In the genomic region with DNA sequence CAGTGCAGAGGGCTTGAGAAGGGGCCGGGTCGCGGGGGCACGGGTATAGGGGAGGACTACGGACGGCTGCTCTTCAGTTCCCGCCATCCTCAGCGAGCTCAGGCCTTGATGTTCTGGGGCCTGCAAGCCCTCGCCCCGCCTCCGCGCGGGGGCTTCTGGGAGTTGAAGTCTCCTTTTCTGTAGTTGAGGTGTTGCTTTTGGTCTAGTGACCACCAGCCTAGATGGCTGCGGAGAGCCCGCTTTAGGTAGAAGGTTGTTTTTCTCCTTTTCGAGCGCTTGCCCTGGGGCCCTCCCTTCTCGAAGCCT, we compare ENCODE assay signal across 8 mouse cellular contexts. TPM values are rescaled to one million over a fixed set of nuclear protein-coding genes. Genes with fewer than 3 reads are reported as not detected.
DNase-seq lines count a peak whose midpoint lies in the region; ATAC-seq lines count a peak whose summit lies in the region.

No protein-coding gene starts in this region.

- no peaks in the 10 kb centered on the region for H3K4me1 ChIP-seq in hindbrain, embryonic 11.5 days (replicated peaks; ENCODE audit: control insufficient read depth, insufficient read depth, low read length)
- H3K4me1 ChIP-seq in lung, embryonic 16.5 days (replicated peaks; ENCODE audit: control insufficient read depth, insufficient read depth, low read length): peaks cover 11% of the 10 kb centered on the region

- H3K36me3 ChIP-seq in hindbrain, embryonic 11.5 days (ENCODE audit: control insufficient read depth, insufficient read depth, low read length): peaks cover 6% of the 10 kb centered on the region
- H3K36me3 ChIP-seq in lung, embryonic 16.5 days (ENCODE audit: control insufficient read depth, insufficient read depth, low read length): peaks cover 6% of the 10 kb centered on the region

- WGBS in hindbrain, embryonic 11.5 days: under 1% methylated on average over 18 of the region's 18 CpGs
- under 1% methylated on average over 18 of the region's 18 CpGs for WGBS in lung, embryonic 16.5 days

- ATAC-seq in frontal cortex, adult (ENCODE audit: low TSS enrichment): peak; percentile 74
- ATAC-seq in hindbrain, embryonic 11.5 days (ENCODE audit: low FRiP score): peak; percentile 91
- ATAC-seq in lung, embryonic 16.5 days (ENCODE audit: low read depth): peak; percentile 89

- no peaks in the 10 kb centered on the region for H3K9me3 ChIP-seq in hindbrain, embryonic 11.5 days (ENCODE audit: control insufficient read depth, low read length)
- no peaks in the 10 kb centered on the region for H3K9me3 ChIP-seq in lung, embryonic 16.5 days (ENCODE audit: control insufficient read depth, low read length)

- H3K9ac ChIP-seq in hindbrain, embryonic 11.5 days (ENCODE audit: low read depth, low read length): peak overlapping the region; percentile 80
- peak overlapping the region; percentile 91 for H3K9ac ChIP-seq in lung, embryonic 16.5 days (ENCODE audit: low read length)

- no peaks in the 10 kb centered on the region for H3K27me3 ChIP-seq in hindbrain, embryonic 11.5 days (ENCODE audit: control insufficient read depth, insufficient read depth, low read length)
- no peaks in the 10 kb centered on the region for H3K27me3 ChIP-seq in lung, embryonic 16.5 days (ENCODE audit: control insufficient read depth, insufficient read depth, low read depth, low read length)

- H3K27ac ChIP-seq in hindbrain, embryonic 11.5 days (ENCODE audit: low read depth, low read length): peak overlapping the region; percentile 63; the same call in 1 of the 2 replicates
- H3K27ac ChIP-seq in lung, embryonic 16.5 days (ENCODE audit: low read length): peak overlapping the region; percentile 79

- DNase-seq in MN1 (ENCODE audit: low spot score): peak; percentile 87
- DNase-seq in cerebellum, adult 8-10 months: peak; percentile 84
- peak; percentile 95 for DNase-seq in hindbrain, embryonic 11.5 days (ENCODE audit: low spot score)
- DNase-seq in layer of hippocampus, adult 9-11 months: peak; percentile 88
- peak; percentile 79 for DNase-seq in ovary, adult 18-20 months (ENCODE audit: low spot score)
- peak; percentile 90 for DNase-seq in thymus, postnatal 0 days (ENCODE audit: low spot score)

- peak overlapping the region; percentile 40 for H3K4me2 ChIP-seq in hindbrain, embryonic 11.5 days (replicated peaks; ENCODE audit: low read depth, low read length)
- H3K4me2 ChIP-seq in lung, embryonic 16.5 days (ENCODE audit: low read depth, low read length): peak overlapping the region; percentile 83

- H3K4me3 ChIP-seq in hindbrain, embryonic 11.5 days (ENCODE audit: low read depth, low read length): peak overlapping the region; percentile 98
- H3K4me3 ChIP-seq in lung, embryonic 16.5 days (ENCODE audit: low read length): peak overlapping the region; percentile 93

RNA-seq across cellular contexts. Expression of a gene that starts 0.5 kb away (rescaled TPM):
- polyA plus RNA-seq in hindbrain, embryonic 11.5 days (2014; fragmentation: Nextera tagmentation; extraction: Ambion mirVana): 41.4 and 44.7 TPM in 2 replicates
- 26.4 and 27.1 TPM in 2 replicates for polyA plus RNA-seq in lung, embryonic 16.5 days (2015; fragmentation: Nextera tagmentation; extraction: Ambion mirVana)
- 16.7 and 17.3 TPM in 2 replicates for polyA plus RNA-seq in thymus, postnatal 0 days (2015; fragmentation: Nextera tagmentation; extraction: Ambion mirVana)

RNA-seq across cellular contexts. Expression of a gene that starts 57.5 kb away (rescaled TPM):
- 7.2 and 7.9 TPM in 2 replicates for polyA plus RNA-seq in hindbrain, embryonic 11.5 days (2014; fragmentation: Nextera tagmentation; extraction: Ambion mirVana)
- polyA plus RNA-seq in lung, embryonic 16.5 days (2015; fragmentation: Nextera tagmentation; extraction: Ambion mirVana): 1.3 and 1.6 TPM in 2 replicates
- polyA plus RNA-seq in thymus, postnatal 0 days (2015; fragmentation: Nextera tagmentation; extraction: Ambion mirVana): 0.62 and 1.2 TPM in 2 replicates

Comparison
In these comparisons a context has a peak if more than half of its experiments do, and no peak if none do; other contexts are left out.
1. Peak in every context shown above with its lines: DNase-seq, ATAC-seq, H3K4me3 ChIP-seq and H3K27ac ChIP-seq.